Mouse (Mus musculus) MEL (cell line): Measurements from ENCODE around the gene Map3k7cl.

Source experiments
- CHD1 ChIP-seq: IDR thresholded peaks from 2 replicates; pipeline ENCODE4 v1.6.1; 2012; ENCODE audit warnings: low read depth, mild to moderate bottlenecking, inconsistent platforms, low read length, improper control_type of control experiment
- CTCF ChIP-seq, 3 experiments: IDR thresholded peaks in 2 of 3; conservative IDR thresholded peaks in 1 of 3; 2 replicates each; pipeline ENCODE4 v1.5.1; 2011 to 2012; ENCODE audit warnings: low read length in 3 of 3, low read depth in 2 of 3, mild to moderate bottlenecking in 2 of 3, improper control_type of control experiment in 1 of 3, inconsistent platforms in 1 of 3, mixed read lengths in 1 of 3, moderate library complexity in 1 of 3; ENCODE audit not compliant: control insufficient read depth in 1 of 3, insufficient read depth in 1 of 3, poor library complexity in 1 of 3, severe bottlenecking in 1 of 3
- EP300 ChIP-seq, 2 experiments: IDR thresholded peaks; 2 replicates each; pipeline ENCODE4 v1.6.1; 2011; ENCODE audit warnings: improper control_type of control experiment in 2 of 2, low read length in 2 of 2, low read depth in 1 of 2, mild to moderate bottlenecking in 1 of 2
- HCFC1 ChIP-seq: IDR thresholded peaks from 2 replicates; pipeline ENCODE4 v1.6.1; 2012; ENCODE audit warnings: low read depth, mild to moderate bottlenecking, inconsistent platforms, low read length, improper control_type of control experiment, moderate library complexity
- MAFK ChIP-seq: IDR thresholded peaks from 2 replicates; pipeline ENCODE4 v1.6.1; 2011; ENCODE audit warnings: low read depth, mild to moderate bottlenecking, low read length, improper control_type of control experiment, borderline replicate concordance
- MYB ChIP-seq: IDR thresholded peaks from 2 replicates; pipeline ENCODE4 v1.6.1; 2011; ENCODE audit warnings: mild to moderate bottlenecking, low read depth, low read length, improper control_type of control experiment
- MYC ChIP-seq: IDR thresholded peaks from 2 replicates; pipeline ENCODE4 v1.6.1; 2011; ENCODE audit warnings: low read depth, mild to moderate bottlenecking, low read length, improper control_type of control experiment, moderate library complexity
- TCF12 ChIP-seq: IDR thresholded peaks from 2 replicates; pipeline ENCODE4 v1.6.1; 2014; ENCODE audit warnings: low read depth, mild to moderate bottlenecking, inconsistent platforms, low read length, improper control_type of control experiment, moderate library complexity
- USF1 ChIP-seq: IDR thresholded peaks from 2 replicates; pipeline ENCODE4 v1.6.1; 2014; ENCODE audit warnings: low read depth, mild to moderate bottlenecking, inconsistent platforms, low read length, improper control_type of control experiment, moderate library complexity

DNA sequence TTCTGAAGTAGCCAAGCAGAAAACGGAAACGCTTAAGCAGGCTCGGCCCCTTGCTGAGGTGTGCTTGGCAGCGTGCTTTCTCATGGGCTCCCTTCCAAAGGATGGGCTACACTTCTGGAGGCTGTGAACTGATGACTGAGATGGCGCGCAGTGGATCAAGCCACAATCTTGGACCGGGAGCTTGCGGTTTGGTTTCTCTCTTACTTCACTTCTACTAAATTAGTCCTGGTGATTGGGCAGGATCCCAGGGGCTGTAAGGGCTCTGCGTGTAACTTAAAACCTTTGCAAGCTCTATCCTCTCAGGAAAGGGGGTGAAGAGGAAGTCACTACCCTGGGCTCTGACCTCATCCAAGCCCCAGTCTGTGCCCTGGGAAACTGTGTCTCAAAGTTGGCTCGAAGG, 22.5 kb downstream of the Map3k7cl start:
- no peak for TF ChIP-seq USF1
- no peak for TF ChIP-seq CTCF (IDR thresholded peaks at IDR 0.05 in 2 of 3, conservative IDR thresholded peaks at IDR 0.05 in 1 of 3; ENCODE audit: control insufficient read depth in 1 of 3, insufficient read depth in 1 of 3, low read depth in 2 of 3, low read length in 3 of 3, poor library complexity in 1 of 3, severe bottlenecking in 1 of 3)
- no peak for TF ChIP-seq CHD1
- TF ChIP-seq MAFK, result no peak
- TF ChIP-seq HCFC1, result no peak
- no peak for TF ChIP-seq TCF12
- TF ChIP-seq EP300 (IDR thresholded peaks at IDR 0.05; ENCODE audit: low read depth in 1 of 2, low read length in 2 of 2), result no peak
- TF ChIP-seq MYB, result no peak
- TF ChIP-seq MYC, result no peak
